Mouse (Mus musculus) granulocyte monocyte progenitor cell, adult 5-6 weeks (primary cell): ENCODE measurements around the gene Fancm. TPM values are rescaled to one million over a fixed set of nuclear protein-coding genes. Genes with fewer than 3 reads are reported as not detected.

Experiments used
- ATAC-seq: replicated peaks from 2 replicates; pipeline ENCODE4 v1.8.0; 2016; ENCODE audit warnings: mild to moderate bottlenecking, moderate TSS enrichment, inconsistent platforms; ENCODE audit not compliant: poor library complexity, severe bottlenecking
- total RNA-seq, 2 experiments: library from RNA; stranded (forward) in 1 of 2; stranded (reverse) in 1 of 2; fragments of 200-712, 200-1000 nt in 1 of 2; fragments of >200 nt in 1 of 2; fragmentation: Nextera tagmentation in 1 of 2; gene quantifications; 2 replicates each; pipeline ENCODE4 v1.2.3; 2014 to 2017

The Fancm gene
- total RNA-seq (2014; fragmentation: Nextera tagmentation), result 33.3 and 36.6 TPM in 2 replicates
- 25.3 and 26.5 TPM in 2 replicates for total RNA-seq (2017)

DNA sequence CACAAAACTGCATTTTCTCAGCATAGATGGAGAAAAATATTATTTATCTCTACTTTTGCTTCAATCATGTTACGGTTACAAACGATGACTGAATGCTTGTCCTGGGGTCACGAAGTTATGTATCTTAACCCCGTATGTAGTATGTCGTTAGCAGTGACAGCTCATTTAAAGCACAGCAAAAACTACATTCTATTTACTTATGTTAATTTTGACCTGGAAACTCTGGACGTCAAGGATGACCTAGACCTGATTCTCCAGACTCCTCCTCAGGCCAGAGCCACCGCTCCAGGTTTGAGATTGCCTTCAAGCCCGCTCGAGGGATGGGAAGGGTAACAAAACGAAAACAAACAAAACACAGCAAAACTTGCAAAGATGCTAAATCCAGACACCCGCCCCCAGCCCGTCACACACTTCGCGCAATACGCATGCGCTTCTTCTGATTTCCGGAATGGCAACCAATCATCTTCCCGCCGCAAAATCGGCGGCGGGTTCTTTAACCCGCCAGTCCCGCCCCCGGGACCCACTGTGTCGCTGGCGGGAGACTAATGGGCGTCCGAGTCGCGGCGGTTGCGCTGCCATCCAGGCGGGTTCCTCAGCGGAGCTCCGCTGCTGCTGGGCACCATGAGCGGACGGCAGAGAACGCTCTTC is at the start of gene Fancm:
Gene Fancm, plus strand, starts transcription at position 519 of the 648 bp plus-strand sequence.
- ATAC-seq, result peak; percentile 67

DNA sequence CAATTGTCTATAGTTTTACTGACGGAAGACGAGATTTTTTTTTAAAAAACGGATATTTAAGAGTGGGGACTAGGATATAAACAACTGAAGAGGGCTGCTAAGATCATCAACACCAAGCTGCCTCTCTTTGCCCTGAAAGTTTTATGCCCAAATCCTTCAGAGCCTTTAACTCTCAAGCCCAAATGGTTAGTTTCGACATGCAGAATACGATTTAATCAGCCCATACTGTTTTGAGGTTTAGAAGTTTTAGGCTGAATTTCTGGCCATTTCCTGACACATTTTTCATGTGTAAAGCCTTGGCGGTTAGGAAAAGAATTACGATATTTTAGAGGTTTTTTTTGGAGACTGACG is 39.6 kb upstream of the Fancm start:
- ATAC-seq, result peak; percentile 2; the same call in 1 of the 2 replicates

GRCm38 (mm10) chr12:65036190-65036870 is 39.1 kb upstream of the Fancm start, which contains the start of gene Prpf39:
Gene Prpf39, plus strand, starts transcription at chr12:65036333.
- peak; percentile 80 for ATAC-seq

GRCm38 (mm10) chr12:65036892-65037545 is 38.4 kb upstream of the Fancm start:
- no peak for ATAC-seq

DNA sequence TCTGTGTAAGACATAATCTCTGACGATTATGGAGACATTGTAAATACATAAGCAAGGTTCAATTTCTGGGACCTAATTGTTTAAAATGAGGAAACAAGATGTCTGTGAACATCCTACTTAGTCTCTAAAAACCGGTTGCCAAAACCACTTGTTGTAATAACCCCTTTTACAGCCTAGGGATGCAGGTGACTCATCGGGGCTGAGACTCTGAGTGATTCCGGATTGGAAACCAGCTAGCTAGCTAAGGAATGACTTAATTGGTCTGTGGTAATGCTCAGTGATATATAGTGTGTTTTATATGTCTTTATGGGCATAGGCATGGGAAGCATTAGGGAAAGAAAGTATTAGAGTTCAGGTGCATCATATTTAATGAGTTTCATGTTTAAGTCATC is 37.9 kb upstream of the Fancm start:
- ATAC-seq, result peak; percentile 90

DNA sequence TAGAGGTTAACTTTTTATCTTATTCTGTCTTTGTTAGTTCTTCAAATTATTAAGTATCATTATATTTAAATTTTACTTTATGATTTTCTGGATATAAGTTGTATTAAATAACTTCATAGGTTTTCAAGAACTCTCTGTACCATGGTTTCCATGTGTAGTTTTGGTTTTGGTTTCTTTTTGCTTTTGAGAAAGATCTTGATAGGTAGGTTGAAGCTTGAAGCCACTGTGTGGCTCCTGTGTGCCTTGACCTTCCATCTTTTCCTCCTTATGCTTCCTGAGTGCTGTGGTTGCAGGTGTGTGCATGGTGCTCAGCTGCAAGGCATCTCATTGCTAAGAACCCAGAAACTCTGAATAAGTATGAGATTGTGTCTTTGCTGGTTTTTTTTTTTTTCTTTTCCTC is 26.6 kb upstream of the Fancm start:
- no peak for ATAC-seq

DNA sequence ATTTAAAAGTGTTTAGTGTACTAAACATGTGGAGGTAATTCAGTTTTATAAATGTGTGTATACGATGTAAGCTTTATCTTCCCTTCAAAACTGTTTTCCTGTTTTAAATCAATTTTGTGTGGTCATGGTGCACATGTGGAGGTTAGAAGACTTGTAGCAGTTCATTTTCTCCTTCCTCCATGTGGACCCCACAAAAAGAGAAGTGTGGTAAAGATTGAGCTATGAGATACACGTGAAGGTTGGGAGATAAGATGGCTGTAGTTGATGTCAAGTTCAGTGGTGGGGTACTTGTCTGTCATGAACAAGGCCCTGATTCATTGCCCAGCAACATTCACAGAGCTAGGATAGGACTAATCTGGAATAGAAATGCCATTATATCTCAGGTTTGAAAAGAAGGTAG is 17.2 kb upstream of the Fancm start:
- ATAC-seq, result 0 out of 2 replicates have a peak, but pooled peaks have one; percentile 30

GRCm38 (mm10) chr12:65061082-65061481 is 14.3 kb upstream of the Fancm start:
- no peak for ATAC-seq

GRCm38 (mm10) chr12:65065241-65065640 is 10.2 kb upstream of the Fancm start:
- ATAC-seq, result peak; percentile 80

DNA sequence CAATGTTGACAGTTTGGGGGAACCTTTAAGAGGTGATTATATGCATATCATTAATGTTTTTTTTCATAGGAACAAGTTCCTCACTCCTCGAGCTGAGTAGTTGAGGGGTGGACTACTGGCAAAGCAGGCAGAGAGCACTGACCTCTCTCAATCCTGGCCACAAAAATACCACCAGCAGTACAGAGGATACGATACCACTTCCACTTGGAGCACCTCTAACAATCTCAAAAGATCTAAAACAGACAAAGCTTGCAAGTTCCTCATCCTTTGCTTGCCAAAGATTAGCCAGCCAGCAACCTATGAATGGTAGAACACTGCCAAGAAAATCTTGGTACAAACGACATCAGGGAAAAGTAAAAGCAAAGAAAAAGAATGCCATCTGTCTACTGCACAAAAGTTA is 9.2 kb upstream of the Fancm start:
- ATAC-seq, result peak; percentile 35; the same call in 1 of the 2 replicates

GRCm38 (mm10) chr12:65068409-65068808 is 7.0 kb upstream of the Fancm start:
- ATAC-seq, result no peak

DNA sequence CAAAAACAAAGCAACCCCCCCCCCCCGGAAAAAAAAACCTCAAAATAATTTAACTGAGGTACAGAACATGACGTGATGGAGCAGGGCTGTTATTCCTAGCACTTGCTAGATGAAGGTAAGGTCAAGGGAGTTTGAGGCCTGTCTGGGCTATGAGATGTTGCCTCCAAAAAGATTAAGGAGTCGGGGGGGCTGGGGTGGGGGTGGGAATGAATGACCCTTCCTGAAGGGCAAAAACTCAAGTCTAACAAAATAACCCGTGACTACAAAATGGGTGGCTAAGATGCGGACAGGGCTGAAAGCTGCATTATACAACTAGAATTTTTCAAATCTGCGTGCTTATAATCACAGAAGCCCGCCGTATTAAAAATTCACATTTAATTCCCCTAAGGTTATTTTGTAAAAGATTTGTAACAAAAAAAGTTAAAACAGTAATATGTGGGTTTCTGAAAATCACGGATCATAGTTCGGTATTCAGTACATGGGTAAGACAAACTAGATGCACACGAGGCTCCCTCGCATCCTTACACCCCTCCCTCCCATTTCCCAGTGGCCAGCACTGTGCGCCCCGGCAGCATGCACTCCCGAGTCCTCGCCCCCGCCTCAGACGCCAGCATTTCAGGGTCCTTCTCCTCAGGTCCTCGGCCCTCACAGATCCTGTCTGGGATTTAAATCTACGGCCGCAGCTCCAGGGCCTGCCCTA is 2.3 kb upstream of the Fancm start:
- no peak for ATAC-seq

DNA sequence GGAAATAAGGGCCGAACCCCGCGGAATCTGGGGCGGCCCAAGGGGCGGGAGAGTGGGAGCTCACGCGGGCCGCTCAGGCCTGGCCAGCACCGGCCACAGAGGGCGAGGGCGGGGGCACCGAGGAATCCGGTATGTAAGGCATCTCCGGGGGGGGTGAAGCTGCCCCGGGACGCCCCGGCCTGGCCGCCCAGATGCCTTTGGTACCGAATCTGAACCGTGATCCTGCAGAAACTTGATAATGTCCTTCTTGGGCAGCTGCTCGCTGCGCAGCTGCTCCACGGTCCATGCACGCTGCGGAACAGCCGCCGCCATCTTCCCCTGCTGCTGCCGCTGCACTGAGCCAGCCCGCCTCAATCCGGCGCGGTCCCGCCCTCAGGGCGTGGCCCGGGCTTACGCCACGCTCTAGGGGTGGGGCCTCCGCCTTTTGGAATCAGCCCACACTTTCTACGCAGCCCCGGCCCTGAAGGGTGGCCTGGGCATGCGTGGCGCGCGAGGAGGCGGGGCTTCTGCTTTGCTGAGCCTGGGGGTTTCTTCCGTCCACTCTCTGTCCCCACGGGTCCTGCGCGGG is 1.7 kb upstream of the Fancm start, which contains the start of gene Fkbp3:
Gene Fkbp3, minus strand, starts transcription at position 397 of the 568 bp plus-strand sequence.
- ATAC-seq, result peak; percentile 82

GRCm38 (mm10) chr12:65074651-65075050 is 752 bp upstream of the Fancm start:
- no peak for ATAC-seq

DNA sequence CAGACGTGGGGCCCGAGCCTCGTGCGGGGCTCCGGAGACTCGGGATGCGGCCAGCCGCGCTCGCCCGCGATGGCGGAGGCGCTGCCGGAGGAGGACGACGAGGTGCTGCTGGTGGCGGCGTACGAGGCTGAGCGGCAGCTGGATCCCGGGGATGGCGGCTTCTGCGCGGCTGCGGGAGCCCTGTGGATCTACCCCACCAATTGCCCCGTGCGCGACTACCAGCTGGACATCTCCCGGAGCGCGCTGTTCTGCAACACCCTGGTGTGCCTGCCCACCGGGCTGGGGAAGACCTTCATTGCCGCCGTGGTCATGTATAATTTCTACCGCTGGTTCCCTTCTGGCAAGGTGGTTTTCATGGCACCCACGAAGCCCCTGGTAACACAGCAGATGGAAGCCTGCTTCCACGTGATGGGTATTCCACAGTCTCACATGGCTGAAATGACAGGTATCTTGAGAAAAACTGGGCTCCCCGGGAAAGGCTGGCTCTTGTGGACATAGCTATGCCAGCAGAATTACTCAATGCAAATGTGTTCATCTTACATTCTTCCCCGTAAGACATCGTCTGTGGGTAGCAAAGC is 419 bp downstream of the Fancm start:
- ATAC-seq, result peak; percentile 2

DNA sequence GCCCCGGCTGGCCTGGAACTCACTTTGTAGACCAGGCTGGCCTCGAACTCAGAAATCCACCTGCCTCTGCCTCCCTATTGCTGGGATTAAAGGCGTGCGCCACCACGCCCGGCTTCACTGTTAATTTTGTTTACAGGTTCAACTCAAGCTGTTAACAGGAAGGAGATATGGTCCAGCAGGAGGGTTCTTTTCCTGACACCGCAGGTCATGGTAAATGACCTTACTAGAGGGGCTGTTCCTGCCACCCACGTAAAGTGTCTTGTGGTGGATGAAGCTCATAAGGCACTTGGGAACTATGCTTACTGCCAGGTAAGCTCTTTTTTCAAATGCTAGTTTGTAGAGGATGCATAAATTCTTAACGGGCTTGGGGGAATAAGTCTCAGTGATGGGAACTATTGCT is 1.5 kb downstream of the Fancm start:
- ATAC-seq, result no peak

DNA sequence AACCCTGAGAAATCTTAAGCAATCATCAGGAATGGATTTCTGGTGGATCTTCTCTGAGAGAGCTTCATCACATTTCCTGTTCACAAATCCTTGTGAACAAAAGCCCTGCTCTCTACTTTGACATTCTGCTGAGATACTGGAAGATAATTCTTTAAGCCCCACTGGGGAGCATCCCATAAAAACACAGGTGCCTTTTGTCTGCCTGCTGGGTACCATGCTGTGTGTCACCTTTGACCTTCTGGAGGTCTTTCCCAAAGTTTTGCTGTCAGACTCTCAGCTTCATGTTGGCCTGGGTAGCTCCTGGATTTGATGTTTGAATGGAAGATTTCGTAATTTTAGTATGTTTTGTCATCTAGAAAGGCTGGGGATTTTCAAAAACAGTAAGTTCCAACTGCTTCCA is 33.3 kb downstream of the Fancm start:
- ATAC-seq, result no peak

DNA sequence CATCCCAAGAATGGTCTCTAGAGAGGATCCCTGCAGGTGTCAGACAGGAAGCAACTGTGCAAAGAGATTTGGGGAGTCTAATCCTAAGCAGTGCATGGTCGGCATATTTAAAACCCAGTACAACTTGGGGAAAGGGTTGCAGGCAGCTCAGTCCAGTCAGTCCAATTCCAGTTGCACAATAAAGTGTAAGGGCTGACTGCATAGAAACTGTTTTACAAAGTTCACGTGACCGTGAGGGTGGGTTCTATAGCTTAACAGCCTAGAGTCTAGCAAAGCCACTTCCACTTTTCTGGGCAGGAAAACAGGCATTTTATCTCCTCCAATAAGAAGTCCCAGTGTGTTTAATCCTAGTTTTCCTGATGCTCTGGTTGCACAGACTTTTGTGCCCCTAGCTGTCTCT is 36.1 kb downstream of the Fancm start:
- peak; percentile 91 for ATAC-seq

- ATAC-seq, result no peak
These were observed 37.4 kb downstream of the Fancm start for GRCm38 (mm10) chr12:65112811-65113210.

- ATAC-seq, result no peak
These were observed 38.5 kb downstream of the Fancm start for GRCm38 (mm10) chr12:65113925-65114324.
